Mouse (Mus musculus) frontal cortex, postnatal 36 days (tissue): ENCODE results near the gene Cry2.
A peak's percentile ranks its signal among the peaks of the same experiment; 100 is the strongest.

Experiments
- DNase-seq, 2 experiments: peaks; one replicate each; pipeline ENCODE4 v3.0.0; 2022; ENCODE audit warnings: low spot score in 2 of 2

The Cry2 gene

DNA sequence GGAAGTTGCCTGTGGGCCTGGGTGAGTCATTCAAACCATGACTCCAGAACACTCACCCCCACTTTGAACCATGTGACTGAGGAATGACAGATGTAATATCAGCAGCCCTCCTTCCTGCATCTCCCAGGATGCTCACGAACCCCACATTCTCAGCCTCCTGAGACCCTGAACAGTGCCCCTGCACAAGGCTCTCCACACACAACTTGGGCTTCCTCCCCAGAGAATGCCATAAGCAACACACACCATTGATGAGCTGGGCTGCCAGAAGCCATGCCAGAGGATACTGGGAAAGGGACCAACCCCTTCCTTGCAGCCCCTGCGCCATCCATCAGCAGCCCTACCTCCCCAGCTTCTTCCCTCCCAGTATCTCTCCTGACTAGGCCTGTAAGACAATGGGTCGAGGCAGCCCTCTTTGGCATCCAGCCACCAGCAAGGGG, 45.7 kb downstream of the Cry2 start:
- no peak for DNase-seq

DNA sequence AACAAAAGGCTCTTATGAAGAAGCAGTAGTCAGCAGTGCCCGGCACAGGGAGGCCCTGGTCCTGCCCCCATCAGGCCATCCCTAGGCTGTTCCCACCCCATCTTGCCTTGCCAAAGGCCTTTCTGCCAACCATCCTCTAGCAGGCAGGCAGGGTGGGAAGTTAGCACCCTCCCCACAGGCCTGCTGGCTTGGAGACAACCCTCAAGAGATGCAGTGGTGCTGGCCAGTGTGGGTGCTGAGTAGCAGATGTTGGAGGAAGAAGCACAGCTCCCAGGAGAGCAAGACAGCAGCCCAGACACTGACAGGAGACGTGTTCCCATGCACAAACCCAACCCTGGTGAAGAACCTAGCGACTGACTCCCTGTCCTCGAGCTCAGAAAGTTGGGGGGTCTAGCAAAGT, 46.2 kb downstream of the Cry2 start:
- peak; percentile 74 to 77 for DNase-seq

DNA sequence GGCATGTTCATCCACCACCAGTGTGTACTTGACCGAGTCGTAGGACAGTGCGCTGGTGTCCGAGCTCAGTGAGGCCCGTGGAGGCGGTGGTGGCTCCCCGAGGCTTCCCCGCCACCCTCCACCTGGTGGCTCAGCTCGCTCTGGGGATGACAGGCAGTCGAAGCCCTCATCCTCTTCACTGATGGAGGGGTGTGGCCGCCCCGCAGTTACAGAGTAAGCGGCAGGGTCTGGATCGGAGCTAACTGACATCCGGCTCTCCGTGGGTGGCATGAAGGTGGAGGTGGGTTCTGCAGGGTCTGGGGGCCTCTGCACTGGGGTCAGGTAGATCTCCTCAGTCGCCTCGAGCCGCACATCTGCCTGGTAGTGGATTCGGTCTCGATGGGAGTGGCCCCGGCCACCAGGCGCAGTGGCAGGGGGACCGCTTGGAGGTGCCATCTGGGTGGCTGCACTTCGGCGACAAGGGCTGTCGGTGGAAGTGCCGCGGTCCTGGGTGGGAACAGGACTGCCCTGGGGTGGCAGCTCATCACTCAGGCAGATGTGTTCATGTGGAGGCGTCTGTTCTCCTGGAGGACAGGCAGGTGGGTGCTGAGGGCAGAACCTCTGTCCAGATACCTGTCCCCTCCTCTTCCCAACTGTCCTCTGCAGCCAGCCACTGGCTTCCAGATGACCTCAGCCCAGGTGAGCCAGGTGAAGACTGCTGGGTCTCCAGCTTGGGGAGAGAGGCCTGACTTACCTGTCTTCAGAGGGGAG, 46.8 kb downstream of the Cry2 start:
- DNase-seq = no peak

DNA sequence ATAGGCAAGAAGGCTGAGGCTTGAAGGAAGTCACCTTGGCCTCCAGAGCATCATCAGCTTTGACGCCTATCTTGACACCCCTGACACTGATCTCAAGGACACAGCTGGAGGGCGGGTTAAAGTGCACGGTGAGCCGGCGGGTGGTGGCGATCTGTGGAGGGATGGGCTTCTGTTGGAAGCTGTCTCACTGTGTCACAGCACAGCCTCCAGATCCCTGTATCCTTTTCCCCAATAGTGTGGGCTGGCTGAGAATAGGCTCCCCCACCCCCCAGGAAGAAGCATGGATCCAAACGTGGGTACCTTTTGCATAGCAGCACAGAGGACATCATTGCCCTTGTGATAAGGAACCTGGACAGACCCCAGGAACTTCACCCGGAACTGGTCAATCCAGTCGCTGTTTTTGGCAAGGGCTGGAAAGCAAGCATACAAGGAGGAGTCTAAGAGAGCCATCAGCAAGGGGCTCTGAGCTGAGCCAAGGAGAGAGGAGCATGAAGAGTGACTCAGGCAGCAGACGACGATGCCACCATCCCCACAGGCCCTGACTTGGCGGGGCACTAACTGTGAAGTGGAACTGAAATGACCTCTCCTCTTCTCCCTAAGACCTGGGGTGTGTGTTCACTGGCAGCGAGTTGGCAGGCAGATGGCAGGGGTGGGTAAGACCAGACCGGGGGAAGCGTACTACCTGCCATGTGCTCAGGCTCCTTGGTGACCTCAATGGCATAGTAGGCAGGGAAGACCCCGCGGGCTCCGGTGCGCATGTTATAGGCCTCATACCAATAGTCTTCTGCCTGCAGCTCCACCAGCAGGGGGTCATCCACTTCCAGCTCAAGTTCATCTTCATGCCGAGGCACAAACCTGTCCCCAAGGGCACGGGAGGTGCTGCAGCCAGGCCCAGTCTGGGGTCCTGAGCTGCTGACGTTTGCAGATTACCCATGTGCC, 48.5 kb downstream of the Cry2 start:
- no peak for DNase-seq

DNA sequence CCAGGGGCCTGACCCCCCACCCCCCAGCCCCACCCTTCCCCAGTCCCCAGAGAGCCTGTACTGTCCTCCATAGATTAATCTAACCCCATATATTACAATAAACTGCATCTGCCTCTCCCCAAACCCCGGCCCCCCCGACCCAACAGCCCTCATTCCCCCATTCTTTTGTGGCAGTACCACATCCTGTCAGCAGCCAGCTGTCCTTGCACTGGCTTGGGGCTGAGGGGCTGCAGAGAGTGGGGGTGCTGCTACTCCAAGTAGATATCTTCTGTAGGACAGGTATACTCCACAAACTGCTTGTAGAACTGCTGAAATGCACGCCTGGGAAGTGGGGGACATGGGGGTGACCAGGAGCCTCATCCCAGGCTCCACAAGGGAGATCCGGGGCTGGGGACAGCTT, 49.7 kb downstream of the Cry2 start:
- no peak for DNase-seq

DNA sequence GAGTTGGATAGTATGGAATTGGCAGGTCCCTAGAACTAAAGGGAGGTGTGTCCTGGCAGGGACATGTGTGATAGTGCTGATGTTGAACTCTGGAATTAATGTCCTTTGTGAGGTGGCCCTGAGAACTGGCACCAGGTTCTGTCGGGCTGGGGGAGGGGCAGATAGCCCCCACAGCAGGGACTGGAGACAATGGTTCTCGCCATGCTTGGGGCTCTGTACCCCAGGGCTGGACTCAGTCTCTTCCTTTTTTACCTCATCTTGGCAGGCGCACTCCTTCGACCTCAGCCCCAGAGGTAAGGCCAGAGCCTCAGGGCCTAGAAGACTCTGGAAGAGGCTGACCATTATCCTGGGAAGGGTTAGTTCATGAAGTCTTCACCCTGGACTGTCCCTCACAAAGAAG, 51.1 kb downstream of the Cry2 start:
- no peak for DNase-seq

DNA sequence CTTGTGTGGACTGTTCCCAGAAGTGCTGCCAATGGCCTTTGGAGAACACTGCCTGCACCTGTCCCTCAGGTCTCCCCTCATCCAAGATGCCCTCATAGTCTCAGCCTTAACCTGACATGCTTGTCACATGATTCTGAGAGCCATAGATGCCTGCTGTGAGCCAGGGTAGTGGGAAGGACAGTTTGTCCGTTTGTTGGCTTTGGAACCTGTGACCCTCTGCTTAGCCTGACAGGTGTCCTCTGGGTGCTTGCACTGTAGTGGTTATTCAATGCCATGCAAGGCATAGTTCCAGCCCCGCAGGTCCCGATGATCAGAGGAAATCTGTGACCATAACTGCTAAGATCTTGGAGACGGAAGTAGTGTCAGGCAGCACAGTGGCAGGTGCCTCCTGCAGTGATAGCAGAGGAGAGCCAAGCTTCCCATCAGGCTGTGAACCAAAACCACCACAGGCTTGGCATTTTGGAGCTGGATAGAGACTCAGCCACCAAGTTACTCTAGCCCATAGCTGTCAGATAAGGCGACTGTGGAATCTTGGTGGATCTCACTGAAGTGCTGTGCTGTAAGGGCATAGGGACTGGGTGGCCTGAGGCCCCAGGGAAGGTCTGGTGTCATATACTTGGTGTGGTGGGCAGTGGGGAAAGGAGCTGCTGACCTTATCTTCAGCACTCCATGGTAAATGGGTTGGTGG, 51.8 kb downstream of the Cry2 start, which contains the start of gene 1700029I15Rik:
Gene 1700029I15Rik, plus strand, starts transcription at position 638 of the 688 bp plus-strand sequence.
- DNase-seq = no peak

DNA sequence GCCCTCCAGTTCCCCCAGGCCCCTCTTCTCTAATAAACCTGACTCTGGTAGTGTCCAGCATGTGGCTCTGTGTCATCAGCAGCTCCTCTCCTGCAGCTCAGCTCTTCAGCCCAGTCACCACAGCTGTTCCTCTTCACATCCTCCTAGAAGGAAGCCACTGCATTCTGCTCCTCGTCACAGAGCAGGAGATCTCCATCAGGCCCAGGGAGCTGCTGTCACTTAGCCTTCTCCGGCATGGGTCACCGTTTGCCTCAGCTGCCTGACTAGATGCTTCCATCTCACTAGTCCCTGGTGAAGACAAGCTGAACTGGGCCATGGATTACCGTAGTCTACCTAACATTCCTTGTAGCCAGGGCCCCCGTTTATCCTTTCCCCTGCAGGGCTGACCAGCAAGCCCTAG, 52.7 kb downstream of the Cry2 start:
- no peak for DNase-seq

DNA sequence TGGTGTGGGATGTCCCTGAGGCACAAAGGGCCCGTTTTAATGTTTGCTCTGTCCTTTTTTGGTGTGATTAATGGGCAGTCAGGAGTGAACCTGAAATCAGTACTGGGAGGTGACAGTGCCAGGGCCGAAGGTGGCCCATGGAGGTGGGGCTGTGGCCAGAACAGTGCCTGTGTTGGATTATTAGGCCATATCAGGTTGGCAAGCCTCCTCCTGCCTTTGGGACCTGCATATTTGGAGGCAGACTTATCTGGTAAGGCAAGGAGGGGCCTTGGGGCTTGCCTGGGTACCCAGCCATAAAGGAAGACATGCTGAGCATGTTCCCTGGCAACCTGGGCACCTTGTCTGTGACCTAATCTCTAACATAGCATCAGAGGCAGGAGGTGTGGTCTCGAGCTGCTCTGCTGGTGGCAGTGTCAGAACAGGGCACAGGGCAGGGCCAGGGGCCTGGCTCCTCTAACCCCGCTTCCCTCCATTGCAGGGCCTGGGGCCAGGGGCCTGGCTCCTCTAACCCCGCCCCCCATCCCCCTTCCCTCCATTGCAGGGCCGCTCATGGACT, 53.3 kb downstream of the Cry2 start:
- DNase-seq = no peak

DNA sequence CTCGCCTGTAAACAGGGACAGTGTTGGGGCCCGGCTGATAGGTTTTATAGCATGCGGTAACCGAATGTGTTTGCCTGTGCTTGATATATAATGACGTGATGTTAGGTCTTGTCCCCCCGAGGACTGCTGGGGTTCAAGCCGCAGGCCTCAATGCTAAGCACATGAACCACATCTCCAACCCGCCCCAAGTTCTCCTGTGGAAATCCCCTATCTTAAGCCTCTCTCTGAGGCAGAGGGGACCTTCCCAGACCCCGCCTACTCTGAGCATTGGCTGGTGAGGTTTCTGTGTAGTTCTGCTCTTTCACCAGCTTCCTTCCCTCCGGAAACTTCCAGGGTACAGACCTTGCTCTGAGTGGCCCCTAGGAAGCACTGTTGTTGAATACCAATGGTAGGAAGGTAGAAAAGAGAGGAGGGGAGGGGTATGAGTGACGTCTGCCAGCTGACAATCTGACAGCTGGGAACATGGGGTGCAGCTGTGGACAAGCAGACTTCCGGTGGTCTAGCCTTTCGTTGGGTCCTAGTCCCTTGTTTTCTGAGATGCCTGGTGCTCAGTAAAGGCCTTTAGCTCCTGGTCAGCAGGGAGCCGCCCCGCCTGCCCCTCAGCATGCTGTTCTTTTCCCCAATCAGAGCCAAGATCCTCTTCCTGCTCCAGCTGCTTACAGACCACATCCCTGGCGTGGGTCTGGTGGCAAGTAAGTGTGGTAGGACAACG, 53.9 kb downstream of the Cry2 start:
- no peak for DNase-seq

DNA sequence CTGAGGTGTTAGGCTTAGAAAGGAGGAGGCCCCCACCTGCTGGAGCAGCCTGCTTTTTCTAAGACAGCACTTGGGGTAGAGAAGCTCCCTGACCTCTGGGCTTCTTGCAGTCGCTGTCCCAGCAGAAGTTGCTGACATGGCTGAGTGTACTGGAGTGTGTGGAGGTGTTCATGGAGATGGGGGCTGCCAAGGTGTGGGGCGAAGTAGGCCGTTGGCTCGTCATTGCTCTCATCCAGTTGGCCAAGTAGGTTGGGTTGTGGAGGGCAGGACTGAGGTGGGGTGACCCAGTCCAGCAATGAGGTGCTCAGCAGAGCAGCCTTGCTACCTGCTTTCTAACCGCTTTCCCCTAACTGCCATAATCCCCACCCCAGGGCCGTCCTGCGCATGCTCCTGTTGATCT, 56.5 kb downstream of the Cry2 start:
- DNase-seq = no peak

DNA sequence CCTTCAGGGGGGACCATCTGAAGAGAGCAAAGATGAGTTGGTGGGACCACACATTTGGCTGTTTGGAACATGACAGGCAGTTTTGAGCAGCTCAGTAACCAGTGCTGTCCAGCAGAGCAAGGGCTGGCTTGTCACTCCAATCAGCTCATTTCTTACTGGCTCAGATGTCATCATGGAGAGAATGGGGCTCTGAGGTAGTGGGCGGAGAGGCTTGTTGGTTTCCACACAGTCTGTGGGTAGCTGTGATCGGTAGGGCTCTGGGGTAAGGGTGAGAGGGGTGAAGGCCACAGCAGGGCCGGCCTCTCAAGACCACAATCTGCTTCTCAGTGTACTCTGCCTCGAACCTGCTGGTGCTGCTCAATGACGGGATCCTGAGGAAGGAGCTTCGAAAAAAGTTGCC, 57.5 kb downstream of the Cry2 start:
- DNase-seq = no peak

DNA sequence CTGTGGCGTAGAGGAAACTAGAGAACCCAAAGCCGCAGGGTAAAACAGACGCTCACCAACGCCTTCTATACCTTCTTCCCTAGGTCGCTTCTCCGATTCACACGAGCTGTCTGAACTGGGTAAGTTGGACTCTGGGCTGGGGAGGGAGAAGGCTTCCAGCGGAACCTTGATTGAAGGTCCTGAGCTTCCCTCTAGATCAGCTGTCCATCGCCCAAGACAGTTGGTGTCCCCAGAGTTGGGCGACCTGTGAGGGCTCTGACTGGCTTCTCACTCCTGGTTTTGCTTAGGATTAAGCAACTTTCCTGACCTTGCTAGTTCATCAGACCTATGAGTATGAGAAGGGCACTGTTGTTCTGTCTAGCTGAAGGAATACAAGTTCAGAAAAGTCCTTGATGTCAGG, 58.1 kb downstream of the Cry2 start:
- no peak for DNase-seq

DNA sequence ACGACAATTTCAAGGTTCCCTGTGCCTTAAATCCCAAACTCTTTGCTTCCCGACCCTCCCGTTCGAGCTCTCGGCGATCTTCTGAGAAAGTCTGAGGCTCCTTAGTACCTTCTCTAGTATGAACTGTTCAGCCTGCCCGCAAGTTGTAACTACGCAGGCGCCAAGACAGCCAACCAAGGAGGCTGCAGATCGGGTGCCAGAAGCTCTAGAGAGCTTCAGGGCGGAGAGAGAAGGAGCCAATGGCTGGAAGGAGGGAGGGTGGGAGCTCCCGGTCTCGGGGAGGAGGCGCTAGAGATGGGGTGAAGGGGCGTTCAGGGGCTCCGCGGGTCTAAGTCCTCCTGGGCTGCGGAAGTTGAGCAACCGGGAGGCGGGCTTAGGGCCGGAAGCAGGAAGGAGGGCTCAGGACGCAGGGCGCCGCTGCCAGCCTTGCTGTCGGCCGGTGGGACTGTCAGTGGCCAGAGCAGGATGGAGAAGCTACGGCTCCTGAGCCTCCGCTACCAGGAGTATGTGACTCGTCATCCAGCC, 58.7 kb downstream of the Cry2 start:
- peak; percentile 95 to 96 for DNase-seq

DNA sequence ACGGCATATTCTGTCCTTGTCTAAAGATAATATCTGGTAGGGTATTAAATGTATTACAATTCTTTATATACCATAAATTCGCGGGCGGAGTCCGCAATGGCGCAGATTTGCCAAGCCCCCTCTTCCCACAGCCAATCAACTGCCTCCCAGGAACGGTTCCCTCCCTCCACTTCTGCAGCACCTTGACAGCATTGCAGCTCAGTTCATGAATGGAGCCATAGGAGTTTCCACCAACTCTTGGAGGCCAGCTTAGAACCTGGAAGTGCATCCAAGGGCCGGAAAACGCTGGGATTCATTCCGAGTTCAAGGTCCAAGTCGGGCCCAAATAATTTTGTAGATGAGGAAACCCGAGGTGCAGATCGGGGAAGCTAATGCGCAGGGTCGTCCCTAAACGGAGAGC, 59.3 kb downstream of the Cry2 start, which contains the start of the genes Pex16 and Large2:
Gene Pex16, plus strand, starts transcription at position 163 of the 400 bp plus-strand sequence.
Gene Large2, minus strand, starts transcription at position 356 of the 400 bp plus-strand sequence.
- peak; percentile 50 to 62 for DNase-seq

DNA sequence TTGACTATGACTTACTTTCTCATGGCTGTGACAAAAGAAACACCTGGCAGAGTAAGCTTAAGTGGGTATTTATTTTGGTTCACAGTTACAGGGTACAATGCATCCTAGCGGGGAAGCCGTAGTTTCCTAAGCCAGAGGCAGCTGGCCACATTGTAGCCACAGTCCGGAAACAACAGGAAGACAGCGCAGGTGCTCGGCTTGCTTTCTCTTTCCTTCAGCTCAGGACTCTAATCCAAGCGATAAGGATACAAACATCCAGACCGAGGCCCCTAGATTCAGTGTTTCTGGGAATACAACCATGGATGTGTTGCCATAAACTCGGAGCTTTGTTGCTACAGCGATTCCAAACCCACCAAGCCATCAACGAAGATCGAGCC, 60.4 kb downstream of the Cry2 start:
- no peak for DNase-seq

DNA sequence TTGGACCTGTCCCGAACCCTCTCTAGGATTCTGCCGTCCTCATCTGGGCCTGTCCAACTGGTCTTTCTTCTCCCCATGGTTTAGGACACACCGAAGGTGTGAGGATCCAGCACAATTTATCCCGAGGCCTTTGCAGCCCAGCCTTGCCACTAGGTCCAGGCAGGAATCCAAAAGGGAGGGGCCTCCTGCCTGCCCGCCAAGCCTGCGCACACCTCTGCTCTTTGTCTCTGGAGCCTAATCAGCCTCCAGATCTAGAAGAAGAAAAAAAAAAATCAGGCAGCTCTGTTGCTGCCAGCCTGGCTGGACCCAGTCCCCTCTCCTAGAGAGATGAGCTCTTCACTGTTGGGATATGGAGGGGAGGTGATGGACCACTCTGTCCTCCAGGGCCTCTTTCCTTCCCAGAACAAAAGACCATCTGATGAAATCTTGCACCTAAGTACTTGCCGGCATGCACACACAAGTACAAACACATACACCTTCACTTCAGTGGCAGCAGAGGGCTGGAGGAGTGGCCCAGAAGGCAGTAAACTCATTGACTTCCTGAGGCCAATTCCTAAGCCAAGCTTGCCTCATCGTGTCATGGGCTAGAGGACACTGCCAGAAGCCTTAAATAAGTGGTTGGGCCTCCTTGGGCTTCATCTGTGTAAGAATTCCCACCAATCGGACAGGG, 60.9 kb downstream of the Cry2 start:
- no peak for DNase-seq

DNA sequence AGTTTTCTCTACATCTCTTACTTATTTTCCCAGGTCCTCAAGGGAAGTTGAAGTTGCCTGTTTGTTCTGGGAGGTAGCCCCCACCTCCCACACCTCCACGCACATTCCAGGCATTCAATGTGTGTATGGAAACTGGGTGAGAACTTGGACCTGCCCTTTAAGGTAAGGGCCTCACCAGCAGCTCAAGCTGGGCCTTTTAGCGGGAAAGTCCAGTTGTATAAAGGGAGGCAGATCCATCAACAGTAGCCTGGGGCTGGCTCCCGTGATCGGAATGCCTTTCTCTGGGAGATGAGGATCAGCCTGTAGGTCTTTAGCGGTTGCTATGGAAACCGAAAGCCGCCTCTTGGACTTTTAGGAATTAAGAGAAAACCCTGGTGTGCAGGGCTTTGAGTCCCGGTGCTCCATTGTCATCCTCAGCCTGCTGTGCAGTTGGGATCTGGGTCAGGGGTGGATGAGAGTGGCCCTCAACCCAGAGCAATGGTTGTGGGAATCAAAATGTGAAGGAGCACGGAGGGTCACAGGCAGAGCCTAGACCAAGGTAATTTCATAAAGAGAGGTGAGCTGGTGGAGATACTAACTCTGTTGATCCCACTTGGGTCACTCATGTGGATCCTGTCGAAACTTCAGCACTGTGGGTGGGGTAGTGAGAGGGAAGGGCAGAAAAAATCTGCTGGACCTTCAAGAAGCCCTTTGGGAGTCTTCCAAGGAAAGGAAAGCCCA, 61.7 kb downstream of the Cry2 start:
- no peak for DNase-seq
